Mouse (Mus musculus) lung, adult 2 months (tissue): ENCODE results near the gene Gm10718.
"Not testable (repeated sequence)": the region's sequence is repeated elsewhere in the genome, so short reads cannot be mapped to it uniquely, and the experiment has no call there.

Source experiments
- CTCF ChIP-seq: fragments of 200-500 bp; IDR thresholded peaks from 2 replicates; pipeline ENCODE4 v1.5.1; 2011; ENCODE audit warnings: mild to moderate bottlenecking, low read length, control low read depth; ENCODE audit not compliant: insufficient read depth
- POLR2A ChIP-seq: fragments of 200-500 bp; IDR thresholded peaks from 2 replicates; pipeline ENCODE4 v1.6.1; 2011; ENCODE audit warnings: low read depth, mild to moderate bottlenecking, control low read depth, low read length, borderline replicate concordance; ENCODE audit errors: extremely low read depth

- not testable (repeated sequence) for TF ChIP-seq CTCF, POLR2A
Observed at GRCm38 (mm10) chr9:3001006-3001405, 22.3 kb upstream of the Gm10718 start.
